Mouse (Mus musculus) midbrain, embryonic 16.5 days (tissue): ENCODE results near the gene Insm2. TPM values are rescaled to one million over a fixed set of nuclear protein-coding genes. Genes with fewer than 3 reads are reported as not detected.
"Not testable (repeated sequence)": the region's sequence is repeated elsewhere in the genome, so short reads cannot be mapped to it uniquely, and the experiment has no call there.

ENCODE experiments used
- ATAC-seq: fragments of 200-750 bp; cut with Nextera tagmentation; 2 replicates; pipeline ENCODE4 v1.8.0; 2017; ENCODE audit warnings: moderate TSS enrichment
- H3K27ac ChIP-seq: fragments of 300-500 bp; sonication (generic); 2 replicates; pipeline ENCODE4 v1.5.1; 2014; ENCODE audit warnings: mild to moderate bottlenecking, low read length, mixed read lengths
- H3K27me3 ChIP-seq: fragments of 300-500 bp; sonication (generic); 2 replicates; pipeline ENCODE4 v1.6.1; 2014; ENCODE audit warnings: low read depth, low read length, mixed read lengths; ENCODE audit not compliant: control insufficient read depth, insufficient read depth
- H3K36me3 ChIP-seq: fragments of 300-500 bp; sonication (generic); 2 replicates; pipeline ENCODE4 v1.6.1; 2014; ENCODE audit warnings: mild to moderate bottlenecking, low read length, moderate library complexity, mixed read lengths; ENCODE audit not compliant: control insufficient read depth, insufficient read depth
- H3K4me1 ChIP-seq: fragments of 300-500 bp; sonication (generic); 2 replicates; pipeline ENCODE4 v1.6.1; 2014; ENCODE audit warnings: mild to moderate bottlenecking, low read length, mixed read lengths; ENCODE audit not compliant: control insufficient read depth, insufficient read depth
- H3K4me2 ChIP-seq: fragments of 300-500 bp; sonication (generic); 2 replicates; pipeline ENCODE4 v1.6.1; 2014; ENCODE audit warnings: mild to moderate bottlenecking, low read length, mixed read lengths
- H3K4me3 ChIP-seq: fragments of 300-500 bp; sonication (generic); 2 replicates; pipeline ENCODE4 v1.5.1; 2014; ENCODE audit warnings: low read depth, mild to moderate bottlenecking, low read length, moderate library complexity, mixed read lengths
- H3K9ac ChIP-seq: fragments of 300-500 bp; sonication (generic); 2 replicates; pipeline ENCODE4 v1.6.1; 2014; ENCODE audit warnings: low read depth, low read length, mixed read lengths
- H3K9me3 ChIP-seq: fragments of 300-500 bp; sonication (generic); replicated peaks from 2 replicates; pipeline ENCODE4 v1.6.1; 2014; ENCODE audit warnings: mild to moderate bottlenecking, low read length, mixed read lengths; ENCODE audit not compliant: control insufficient read depth, poor library complexity, severe bottlenecking
- WGBS: fragments of 180-500 bp; shearing (Covaris S2); extraction: QIAGEN DNeasy Blood & Tissue Kit; methylation state at CpG from one replicate; pipeline ENCODE4 v1.1.7; 2014; 5-methylcytosine and 5-hydroxymethylcytosine counted together
- polyA plus RNA-seq: library from polyadenylated mRNA; unstranded; fragments of >200 nt; fragmentation: Nextera tagmentation; extraction: Ambion mirVana; gene quantifications from 2 replicates; pipeline ENCODE4 v1.2.1, GENCODE M21; 2015

The Insm2 gene
- polyA plus RNA-seq, 1 experiment from 2014 or later = 1.0 TPM

GRCm38 (mm10) chr12:55586936-55587335 lies 12.3 kb upstream of the Insm2 start:
- H3K4me3 ChIP-seq, H3K27me3 ChIP-seq, ATAC-seq, H3K9ac ChIP-seq, H3K27ac ChIP-seq, H3K4me1 ChIP-seq, H3K36me3 ChIP-seq, H3K4me2 ChIP-seq, H3K9me3 ChIP-seq: not testable (repeated sequence)
- WGBS = 47% methylated on average over 9 of the region's 9 CpGs

- Histone ChIP-seq H3K4me2 (peak overlapping the region; percentile 97), H3K9ac (peak overlapping the region; percentile 62), H3K27me3 (peaks cover 43% of the 10 kb centered on the region), H3K9me3 (no peaks in the 10 kb centered on the region), H3K4me3 (peak overlapping the region; percentile 45), H3K36me3 (no peaks in the 10 kb centered on the region), H3K4me1 (peaks cover 24% of the 10 kb centered on the region), H3K27ac (no peak overlapping the region)
- no peak; the same call in 1 of the 2 replicates for ATAC-seq
- WGBS = 7% methylated on average over 7 of the region's 7 CpGs
Observed at GRCm38 (mm10) chr12:55598537-55598886, 715 bp upstream of the Insm2 start.

GRCm38 (mm10) chr12:55599639-55600502 lies 644 bp downstream of the Insm2 start:
- H3K4me2 ChIP-seq = peak overlapping the region; percentile 97
- peak; percentile 49 for ATAC-seq
- peaks cover 43% of the 10 kb centered on the region for H3K27me3 ChIP-seq
- no peaks in the 10 kb centered on the region for H3K9me3 ChIP-seq
- peak overlapping the region; percentile 62 for H3K9ac ChIP-seq
- WGBS = under 1% methylated on average over 102 of the region's 109 CpGs
- H3K4me3 ChIP-seq = peak overlapping the region; percentile 45
- H3K27ac ChIP-seq = no peak overlapping the region
- H3K36me3 ChIP-seq = no peaks in the 10 kb centered on the region
- peaks cover 24% of the 10 kb centered on the region for H3K4me1 ChIP-seq

GRCm38 (mm10) chr12:55600503-55600994 lies 1.3 kb downstream of the Insm2 start:
- Histone ChIP-seq H3K4me2 (peak overlapping the region; percentile 97), H3K9ac (no peak overlapping the region), H3K4me1 (peaks cover 24% of the 10 kb centered on the region), H3K27me3 (peaks cover 43% of the 10 kb centered on the region), H3K9me3 (no peaks in the 10 kb centered on the region), H3K36me3 (no peaks in the 10 kb centered on the region), H3K27ac (no peak overlapping the region), H3K4me3 (peak overlapping the region; percentile 45)
- no peak; the same call in 1 of the 2 replicates for ATAC-seq
- 5% methylated on average over 42 of the region's 42 CpGs for WGBS

- WGBS = 79% methylated on average over 3 of the region's 3 CpGs
Observed at GRCm38 (mm10) chr12:55604411-55604810, 5.2 kb downstream of the Insm2 start.

GRCm38 (mm10) chr12:55607902-55608301 lies 8.7 kb downstream of the Insm2 start:
- Histone ChIP-seq H3K36me3 (0 out of 2 replicates have a peak, but pooled peaks cover 4% of the 10 kb centered on the region), H3K9me3 (no peaks in the 10 kb centered on the region), H3K4me2 (no peak overlapping the region), H3K4me1 (no peaks in the 10 kb centered on the region), H3K4me3 (no peak overlapping the region), H3K27me3 (no peaks in the 10 kb centered on the region), H3K27ac (no peak overlapping the region), H3K9ac (no peak overlapping the region)
- WGBS = 25% methylated on average over 4 of the region's 4 CpGs
- ATAC-seq = no peak

More at GRCm38 (mm10) chr12:55604411-55604810, 5.2 kb downstream of the Insm2 start:
- H3K4me2 ChIP-seq = no peak overlapping the region
- ATAC-seq = no peak
- H3K4me1 ChIP-seq = peaks cover 10% of the 10 kb centered on the region
- no peak overlapping the region for H3K4me3 ChIP-seq
- no peak overlapping the region for H3K9ac ChIP-seq
- H3K27ac ChIP-seq = no peak overlapping the region
- H3K9me3 ChIP-seq = no peaks in the 10 kb centered on the region
- H3K27me3 ChIP-seq = peaks cover 16% of the 10 kb centered on the region
- H3K36me3 ChIP-seq = no peaks in the 10 kb centered on the region

GRCm38 (mm10) chr12:55610812-55611211 lies 11.6 kb downstream of the Insm2 start:
- 78% methylated on average over 2 of the region's 2 CpGs for WGBS
- Histone ChIP-seq H3K4me1 (no peaks in the 10 kb centered on the region), H3K27me3 (no peaks in the 10 kb centered on the region), H3K36me3 (0 out of 2 replicates have a peak, but pooled peaks cover 4% of the 10 kb centered on the region), H3K9me3 (no peaks in the 10 kb centered on the region), H3K27ac (no peak overlapping the region), H3K4me2 (no peak overlapping the region), H3K4me3 (no peak overlapping the region), H3K9ac (no peak overlapping the region)
- ATAC-seq = no peak

- Histone ChIP-seq H3K4me2 (no peak overlapping the region), H3K4me3 (no peak overlapping the region), H3K27me3 (no peaks in the 10 kb centered on the region), H3K9ac (no peak overlapping the region), H3K9me3 (no peaks in the 10 kb centered on the region), H3K4me1 (0 out of 2 replicates have a peak, but pooled peaks cover 3% of the 10 kb centered on the region), H3K36me3 (no peaks in the 10 kb centered on the region), H3K27ac (no peak overlapping the region)
- 24% methylated on average over 2 of the region's 2 CpGs for WGBS
- ATAC-seq = no peak
Observed at GRCm38 (mm10) chr12:55620321-55620720, 21.1 kb downstream of the Insm2 start.

GRCm38 (mm10) chr12:55622615-55623245 lies 23.5 kb downstream of the Insm2 start:
- Histone ChIP-seq H3K4me1 (0 out of 2 replicates have a peak, but pooled peaks cover 3% of the 10 kb centered on the region), H3K36me3 (no peaks in the 10 kb centered on the region), H3K9ac (no peak overlapping the region), H3K4me3 (no peak overlapping the region), H3K4me2 (no peak overlapping the region), H3K27me3 (no peaks in the 10 kb centered on the region), H3K27ac (no peak overlapping the region), H3K9me3 (no peaks in the 10 kb centered on the region)
- no peak for ATAC-seq
- 29% methylated on average over 3 of the region's 3 CpGs for WGBS
